Mouse (Mus musculus) gastrocnemius, postnatal 25 days (tissue): ENCODE measurements around the gene AI413582. TPM values are rescaled to one million over a fixed set of nuclear protein-coding genes. Genes with fewer than 3 reads are reported as not detected.
A peak's percentile ranks its signal among the peaks of the same experiment; 100 is the strongest.

Experiments
- DNase-seq: peaks from one replicate; pipeline ENCODE4 v3.0.0; 2022
- total RNA-seq, 2 experiments: library from RNA; stranded (reverse); gene quantifications; 1 replicate in 1 of 2; 2 replicates in 1 of 2; pipeline ENCODE4 v1.2.3; 2021

AI413582 gene
- total RNA-seq, 2 experiments from 2014 or later = 2.5 to 2.9 TPM

GRCm38 (mm10) chr17:27579816-27580215 lies 14.3 kb upstream of the AI413582 start:
- DNase-seq = no peak

- DNase-seq = no peak
These were observed 12.9 kb upstream of the AI413582 start for GRCm38 (mm10) chr17:27578487-27578886.

GRCm38 (mm10) chr17:27577468-27577867 lies 11.9 kb upstream of the AI413582 start:
- DNase-seq = no peak

- DNase-seq = no peak
These were observed 10.5 kb upstream of the AI413582 start for GRCm38 (mm10) chr17:27576056-27576455.

- no peak for DNase-seq
These were observed 9.7 kb upstream of the AI413582 start for GRCm38 (mm10) chr17:27575116-27575776.

- DNase-seq = peak; percentile 91
These were observed 9.0 kb upstream of the AI413582 start for GRCm38 (mm10) chr17:27574470-27575115.

- DNase-seq = no peak
These were observed 8.3 kb upstream of the AI413582 start for GRCm38 (mm10) chr17:27573772-27574320.

GRCm38 (mm10) chr17:27571315-27571714 lies 5.8 kb upstream of the AI413582 start:
- DNase-seq = no peak

GRCm38 (mm10) chr17:27568228-27568627 lies 2.7 kb upstream of the AI413582 start:
- no peak for DNase-seq

GRCm38 (mm10) chr17:27565942-27566267 lies 349 bp upstream of the AI413582 start:
- DNase-seq = no peak

GRCm38 (mm10) chr17:27564391-27565162 lies 979 bp downstream of the AI413582 start:
- DNase-seq = no peak

- DNase-seq = no peak
These were observed 1.7 kb downstream of the AI413582 start for GRCm38 (mm10) chr17:27563771-27564244.

GRCm38 (mm10) chr17:27561809-27562526 lies 3.6 kb downstream of the AI413582 start:
- no peak for DNase-seq

- no peak for DNase-seq
These were observed 4.6 kb downstream of the AI413582 start for GRCm38 (mm10) chr17:27560926-27561480.

GRCm38 (mm10) chr17:27559596-27559995 lies 6.0 kb downstream of the AI413582 start:
- no peak for DNase-seq

GRCm38 (mm10) chr17:27558845-27559244 lies 6.7 kb downstream of the AI413582 start:
- no peak for DNase-seq

GRCm38 (mm10) chr17:27557927-27558661 lies 7.5 kb downstream of the AI413582 start:
- no peak for DNase-seq

GRCm38 (mm10) chr17:27557181-27557926 lies 8.2 kb downstream of the AI413582 start:
- DNase-seq = peak; percentile 34

- peak; percentile 87 for DNase-seq
These were observed 9.1 kb downstream of the AI413582 start, which contains the start of gene Hmga1 for GRCm38 (mm10) chr17:27556315-27557011. Gene Hmga1, plus strand, starts transcription at chr17:27556497.
